Mouse (Mus musculus): ENCODE data around the gene Twist1.

Twist1 gene

DNA sequence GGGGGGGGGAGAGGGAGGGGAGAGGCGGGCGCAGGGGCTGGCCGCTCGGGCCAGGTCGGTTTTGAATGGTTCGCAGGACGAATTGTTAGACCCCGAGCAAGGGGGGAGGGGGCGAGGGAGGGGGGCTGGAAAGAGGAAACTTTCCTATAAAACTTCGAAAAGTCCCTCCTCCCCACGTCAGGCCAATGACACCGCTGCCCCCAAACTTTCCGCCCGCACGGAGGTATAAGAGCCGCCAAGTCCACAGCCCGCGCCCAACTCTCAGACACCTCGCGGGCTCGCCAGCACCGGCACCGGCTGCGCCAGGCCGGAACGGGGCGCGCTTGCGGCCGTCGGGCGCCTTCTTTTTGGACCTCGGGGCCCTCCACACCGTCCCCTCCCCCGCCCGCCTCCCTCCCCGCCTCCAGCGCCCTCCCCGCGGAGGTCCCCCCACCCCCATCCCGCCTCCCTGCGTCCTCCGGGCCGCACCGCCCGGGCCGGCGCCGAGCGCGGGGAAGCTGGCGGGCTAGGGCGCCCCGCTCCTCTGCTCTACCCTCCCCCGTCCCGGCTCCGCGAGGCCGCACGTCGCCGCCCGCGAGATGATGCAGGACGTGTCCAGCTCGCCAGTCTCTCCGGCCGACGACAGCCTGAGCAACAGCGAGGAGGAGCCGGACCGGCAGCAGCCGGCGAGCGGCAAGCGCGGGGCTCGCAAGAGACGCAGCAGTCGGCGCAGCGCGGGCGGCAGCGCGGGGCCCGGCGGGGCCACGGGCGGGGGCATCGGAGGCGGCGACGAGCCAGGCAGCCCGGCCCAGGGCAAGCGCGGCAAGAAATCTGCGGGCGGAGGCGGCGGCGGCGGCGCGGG, at the start of gene Twist1:
TSS of gene Twist1 (plus strand) at position 272 of the 841 bp plus-strand sequence.
- DNase-seq (ENCODE audit: low spot score), result peak; percentile 59

DNA sequence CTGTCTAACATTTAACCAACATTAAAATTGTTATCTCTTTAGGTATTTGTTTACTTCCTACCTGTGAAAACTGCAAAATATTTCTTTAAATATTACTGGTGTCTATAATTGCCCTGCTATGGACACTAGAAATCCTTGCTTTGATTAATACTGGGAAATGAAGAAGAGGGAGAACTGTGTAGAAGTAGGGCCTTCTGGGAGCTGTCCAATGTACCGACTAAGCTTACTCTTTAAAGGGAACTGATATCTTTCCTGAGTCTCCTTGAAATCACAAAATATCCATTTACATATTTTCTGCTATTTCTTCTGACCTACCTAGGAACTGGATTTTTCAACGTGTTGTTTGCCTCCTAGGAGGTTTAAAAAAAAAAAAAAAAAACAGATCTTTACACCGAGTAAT, 30.7 kb upstream of the Twist1 start:
- DNase-seq (ENCODE audit: low spot score), result no peak

GRCm38 (mm10) chr12:33927334-33928098, 30.0 kb upstream of the Twist1 start:
- no peak for DNase-seq (ENCODE audit: low spot score)

DNA sequence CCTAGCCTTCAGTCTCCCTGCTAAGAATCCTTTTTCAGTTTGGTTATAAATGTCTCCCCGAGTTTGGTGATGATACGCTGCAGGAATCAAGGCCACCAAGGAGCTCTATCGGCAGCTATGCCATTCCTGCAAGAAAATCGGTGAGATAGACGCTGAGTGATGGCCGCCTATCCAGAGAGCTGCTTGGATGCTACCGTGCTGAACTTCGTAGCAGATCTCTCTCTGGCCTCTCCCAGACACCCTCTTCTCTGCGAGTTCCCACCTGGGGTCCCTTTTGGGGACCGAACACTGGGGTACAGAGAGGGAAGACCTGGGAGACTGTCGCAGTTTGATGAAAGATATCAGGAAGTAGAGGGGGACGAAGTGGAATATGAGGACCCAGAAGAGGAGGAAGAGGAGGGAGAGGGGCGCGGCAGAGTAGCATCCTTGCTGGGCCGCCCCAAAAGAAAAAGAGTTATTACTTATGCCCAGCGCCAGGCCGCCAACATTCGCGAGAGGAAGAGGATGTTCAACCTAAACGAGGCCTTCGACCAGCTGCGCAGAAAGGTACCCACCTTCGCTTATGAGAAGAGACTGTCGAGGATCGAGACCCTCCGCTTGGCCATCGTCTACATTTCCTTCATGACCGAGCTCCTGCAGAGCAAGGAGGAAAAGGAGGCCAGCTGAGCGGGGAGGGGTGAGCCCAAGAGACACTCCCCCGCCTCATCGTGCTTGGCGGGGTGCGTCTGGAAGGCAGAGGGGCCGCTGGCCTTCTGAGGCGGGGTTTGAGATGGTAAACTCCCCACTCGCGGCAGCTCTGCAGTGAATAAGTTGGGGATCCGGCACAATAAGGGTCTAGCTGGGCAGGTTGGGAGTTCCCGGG, 28.9 kb upstream of the Twist1 start, which contains the start of gene Ferd3l:
TSS of gene Ferd3l (plus strand) at position 95 of the 862 bp plus-strand sequence.
- no peak for DNase-seq (ENCODE audit: low spot score)

DNA sequence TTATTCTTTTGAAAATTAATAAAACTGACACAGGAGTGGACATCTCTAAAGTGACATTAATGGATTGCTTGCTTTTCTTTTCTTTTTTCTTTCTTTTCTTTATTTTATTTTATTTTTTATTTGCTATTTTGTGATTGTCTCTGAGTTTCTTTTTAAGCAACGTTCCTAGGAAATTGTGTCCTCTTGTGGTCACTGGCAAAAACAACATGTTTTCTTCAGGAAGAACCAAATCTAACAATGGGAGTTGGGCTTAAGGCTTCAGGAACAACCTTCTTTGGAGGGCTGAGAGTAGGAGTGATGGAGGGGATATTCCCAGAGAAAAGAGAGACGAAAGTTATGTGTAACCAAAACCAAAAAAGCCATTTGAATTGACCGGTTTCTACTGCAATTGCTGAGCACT, 4.6 kb upstream of the Twist1 start:
- no peak for DNase-seq (ENCODE audit: low spot score)

GRCm38 (mm10) chr12:33954931-33955565, 2.4 kb upstream of the Twist1 start:
- DNase-seq (ENCODE audit: low spot score), result no peak

- DNase-seq (ENCODE audit: low spot score), result no peak
Observed at GRCm38 (mm10) chr12:33955606-33956295, 1.7 kb upstream of the Twist1 start.

DNA sequence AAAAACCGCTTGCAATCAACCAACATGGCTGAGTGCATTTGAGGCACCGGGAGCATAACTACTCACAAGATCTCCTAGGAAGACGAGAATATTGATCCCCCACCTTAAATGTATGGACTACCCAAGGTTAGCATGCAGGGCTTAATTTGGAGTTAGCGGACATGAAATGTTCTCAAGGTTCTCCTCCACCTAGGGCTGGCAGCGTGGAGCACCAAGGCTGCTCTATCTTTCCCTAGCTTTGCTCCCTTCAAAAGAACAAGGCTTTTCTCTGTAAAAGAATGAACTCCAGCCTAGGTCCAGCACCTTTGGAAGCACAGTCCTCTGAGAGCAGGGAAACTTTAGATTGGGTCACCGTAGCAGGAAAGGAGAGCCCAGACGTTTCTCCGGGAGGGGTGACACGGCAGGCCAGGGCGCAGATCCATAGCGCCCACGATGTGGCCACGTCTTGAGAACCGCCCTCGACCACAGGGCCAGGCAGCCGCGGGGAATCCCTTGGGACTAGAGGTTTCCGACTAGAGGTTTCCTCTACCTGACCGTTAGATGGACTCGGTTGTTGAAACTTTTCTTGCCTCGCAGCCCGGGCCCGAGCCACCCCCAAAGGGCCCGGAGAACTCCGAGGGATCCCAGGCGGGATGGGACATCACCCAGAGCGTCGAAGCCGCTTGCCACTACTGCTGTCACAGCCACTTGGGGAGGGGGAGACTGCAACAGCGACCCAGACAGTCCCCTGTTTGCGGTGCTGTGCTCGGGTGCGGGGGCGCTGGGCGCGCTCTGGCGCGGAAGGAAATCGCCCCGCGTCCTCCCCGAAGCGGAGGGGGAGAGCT, 683 bp upstream of the Twist1 start:
- DNase-seq (ENCODE audit: low spot score), result peak; percentile 15

DNA sequence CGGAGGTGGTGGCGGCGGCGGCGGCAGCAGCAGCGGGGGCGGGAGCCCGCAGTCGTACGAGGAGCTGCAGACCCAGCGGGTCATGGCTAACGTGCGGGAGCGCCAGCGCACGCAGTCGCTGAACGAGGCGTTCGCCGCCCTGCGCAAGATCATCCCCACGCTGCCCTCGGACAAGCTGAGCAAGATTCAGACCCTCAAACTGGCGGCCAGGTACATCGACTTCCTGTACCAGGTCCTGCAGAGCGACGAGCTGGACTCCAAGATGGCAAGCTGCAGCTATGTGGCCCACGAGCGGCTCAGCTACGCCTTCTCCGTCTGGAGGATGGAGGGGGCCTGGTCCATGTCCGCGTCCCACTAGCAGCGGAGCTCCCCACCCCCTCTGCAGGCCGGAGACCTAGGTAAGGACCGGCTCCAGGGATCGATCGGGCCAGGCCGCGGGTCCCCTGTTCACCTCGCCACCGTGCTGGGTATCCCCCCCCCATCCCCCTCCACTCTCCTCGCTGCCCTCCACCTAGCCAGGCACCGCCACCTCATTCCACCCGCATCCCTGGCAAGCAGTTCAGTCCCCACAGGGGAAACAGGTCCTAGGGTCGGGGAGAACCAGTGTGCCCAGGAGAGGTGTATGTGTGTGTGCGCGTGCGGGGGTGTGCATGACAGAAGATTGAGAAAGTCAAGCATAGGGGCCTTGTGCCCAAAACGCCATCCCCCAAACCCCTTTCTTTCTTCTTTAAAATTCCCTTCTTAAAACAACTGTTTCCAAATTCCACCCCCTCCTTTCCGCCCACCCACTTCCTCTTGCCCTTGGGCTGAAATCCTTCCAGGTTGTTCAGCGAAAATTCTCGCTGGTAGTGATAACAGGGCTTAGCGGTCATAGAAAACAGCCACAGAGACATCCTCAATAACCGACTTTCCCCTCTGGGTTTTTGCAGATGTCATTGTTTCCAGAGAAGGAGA, 1.0 kb downstream of the Twist1 start:
- no peak for DNase-seq (ENCODE audit: low spot score)

GRCm38 (mm10) chr12:33959206-33959605, 1.7 kb downstream of the Twist1 start:
- no peak for DNase-seq (ENCODE audit: low spot score)

- DNase-seq (ENCODE audit: low spot score), result no peak
Observed at GRCm38 (mm10) chr12:33959846-33960245, 2.4 kb downstream of the Twist1 start.

DNA sequence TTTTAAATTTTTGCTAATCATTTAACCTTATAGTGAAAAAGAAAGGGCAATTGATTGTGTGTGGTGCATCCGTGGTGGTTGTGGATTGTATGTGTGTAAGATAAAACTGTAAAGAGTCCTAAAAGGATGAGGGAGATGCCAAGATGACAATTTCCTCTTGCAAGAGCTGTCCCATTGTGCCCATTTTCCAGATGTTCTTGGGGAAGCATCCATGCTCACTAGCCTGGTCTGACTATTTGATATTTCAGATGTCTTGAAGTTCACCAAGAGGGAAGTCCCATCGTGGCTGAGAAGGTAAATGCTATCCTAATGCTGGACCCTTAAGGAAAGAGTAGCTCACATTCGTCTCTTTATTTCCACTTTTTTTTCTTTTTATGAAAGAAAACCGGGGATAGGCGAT, 3.5 kb downstream of the Twist1 start:
- DNase-seq (ENCODE audit: low spot score), result no peak

GRCm38 (mm10) chr12:33962118-33962772, 4.8 kb downstream of the Twist1 start:
- no peak for DNase-seq (ENCODE audit: low spot score)

- DNase-seq (ENCODE audit: low spot score), result no peak
Observed at GRCm38 (mm10) chr12:33962773-33963130, 5.3 kb downstream of the Twist1 start.

GRCm38 (mm10) chr12:33963671-33964369, 6.3 kb downstream of the Twist1 start:
- no peak for DNase-seq (ENCODE audit: low spot score)

- no peak for DNase-seq (ENCODE audit: low spot score)
Observed at GRCm38 (mm10) chr12:33964427-33964826, 7.0 kb downstream of the Twist1 start.

DNA sequence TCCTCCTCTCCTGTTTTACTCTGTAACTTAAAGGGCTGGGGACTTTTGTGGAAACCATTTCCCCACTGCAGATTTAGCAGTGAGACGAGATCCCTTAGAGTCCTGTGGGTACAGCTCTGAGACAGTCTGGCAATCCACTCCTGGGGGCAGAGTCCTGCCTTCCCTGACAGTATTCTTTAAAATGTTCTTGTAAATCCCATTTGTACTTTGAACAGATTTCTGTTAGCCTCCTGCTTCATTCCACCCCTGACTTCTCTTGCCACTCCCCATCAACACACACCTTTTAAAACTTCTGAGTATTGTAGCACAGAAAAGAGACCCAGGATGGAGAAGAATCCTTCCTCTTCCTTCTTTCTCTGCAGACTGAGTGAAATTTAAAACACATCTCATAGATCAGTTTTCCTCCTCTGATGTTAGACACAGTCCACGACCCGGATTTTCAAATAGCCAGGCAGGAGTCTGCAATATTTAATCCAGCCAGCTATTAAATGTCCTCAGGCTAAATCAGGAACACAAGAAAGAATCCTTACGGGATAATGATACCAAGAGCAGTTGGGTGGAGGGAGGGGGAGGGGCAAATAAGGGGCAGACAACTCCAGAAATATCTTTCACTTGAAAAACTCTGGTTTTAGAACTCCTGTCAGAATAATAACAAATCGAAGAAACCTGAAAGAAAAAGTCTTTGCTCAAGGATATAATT, 8.3 kb downstream of the Twist1 start:
- no peak for DNase-seq (ENCODE audit: low spot score)

Data from ovary, postnatal 14 days (tissue).